Mouse (Mus musculus): ENCODE data around the gene Sorbs1.

DNA sequence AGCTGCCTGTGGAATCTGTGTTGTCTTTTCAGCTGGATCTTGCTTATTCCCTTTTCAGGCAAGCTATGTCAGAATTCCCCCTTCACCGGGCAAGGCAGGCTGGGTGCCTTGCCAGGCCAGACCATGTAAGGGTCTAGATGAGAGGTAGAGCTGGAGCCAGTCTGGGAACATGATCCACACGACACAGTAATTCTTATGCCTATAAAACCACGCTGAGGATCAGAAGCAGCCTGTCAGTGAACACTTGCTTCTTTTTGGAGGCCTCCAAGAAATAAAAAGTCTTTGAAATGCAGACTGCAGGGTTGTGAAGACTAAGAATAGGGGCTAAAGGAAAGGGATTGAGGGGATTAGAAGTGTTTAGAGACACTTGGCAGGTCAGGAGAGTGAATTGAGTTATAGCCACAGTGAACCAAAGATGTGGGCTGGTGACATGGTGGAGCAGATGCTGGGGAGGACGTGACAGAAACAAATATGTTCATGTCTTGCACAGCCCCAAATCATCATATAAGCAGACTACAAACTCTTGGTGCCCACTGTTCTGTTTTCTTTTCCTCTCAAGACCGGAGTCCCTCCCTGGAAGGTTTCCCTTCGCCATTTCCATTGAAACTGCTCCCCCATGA lies 36.0 kb upstream of the Sorbs1 start:
- no peak for TF ChIP-seq HCFC1 (IDR thresholded peaks at IDR 0.05; ENCODE audit: borderline replicate concordance, insufficient read depth, low read length)
- TF ChIP-seq MAFK (IDR thresholded peaks at IDR 0.05; ENCODE audit: insufficient read depth, low read depth, low read length) = no peak

Data from ES-E14 (cell line).